Mouse (Mus musculus): Measurements from ENCODE around the gene Pik3r6. TPM values are rescaled to one million over a fixed set of nuclear protein-coding genes. Genes with fewer than 3 reads are reported as not detected.

The Pik3r6 gene
- polyA plus RNA-seq, 1 experiment from 2014 or later, result 1.8 TPM

DNA sequence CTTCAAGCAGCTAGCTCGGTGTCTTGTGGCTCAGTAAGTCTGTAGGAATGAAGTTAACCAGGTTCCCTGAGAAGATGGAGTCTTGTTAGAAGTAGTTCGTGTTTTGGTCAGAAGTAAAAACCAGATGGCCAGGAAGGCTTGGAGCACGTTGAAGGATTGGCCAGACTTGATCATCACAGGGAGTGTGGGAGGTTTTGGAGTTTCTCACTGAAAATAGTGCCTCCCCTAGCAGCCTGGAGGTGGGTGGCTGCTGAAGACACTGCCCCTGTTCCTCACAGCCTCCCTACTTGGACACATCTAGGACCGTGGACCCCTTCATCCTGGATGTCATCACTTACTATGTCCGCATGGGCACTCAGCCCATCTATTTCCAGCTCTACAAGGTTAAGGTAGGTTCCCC is 36.8 kb downstream of the Pik3r6 start:
- Histone ChIP-seq H3K4me1 (replicated peaks; ENCODE audit: control insufficient read depth, insufficient read depth) (no peaks in the 10 kb centered on the region), H3K4me2 (replicated peaks; ENCODE audit: low read depth) (no peak overlapping the region), H3K27ac (replicated peaks) (no peak overlapping the region), H3K36me3 (ENCODE audit: control insufficient read depth, insufficient read depth, low read length) (no peaks in the 10 kb centered on the region), H3K4me3 (ENCODE audit: low read depth, low read length) (no peak overlapping the region), H3K27me3 (ENCODE audit: control insufficient read depth, insufficient read depth, low read length) (no peaks in the 10 kb centered on the region), H3K9me3 (ENCODE audit: control insufficient read depth, low read length) (no peaks in the 10 kb centered on the region), H3K9ac (ENCODE audit: low read length) (no peak overlapping the region)
- ATAC-seq (ENCODE audit: low FRiP score, low TSS enrichment) (no peak), DNase-seq (ENCODE audit: low spot score) (no peak)
- 55% methylated on average over 5 of the region's 5 CpGs for WGBS
- TF ChIP-seq EP300 (optimal IDR thresholded peaks at IDR 0.05), result no peak
- no peak for TF ChIP-seq CTCF (IDR thresholded peaks at IDR 0.05; ENCODE audit: low read depth)

DNA sequence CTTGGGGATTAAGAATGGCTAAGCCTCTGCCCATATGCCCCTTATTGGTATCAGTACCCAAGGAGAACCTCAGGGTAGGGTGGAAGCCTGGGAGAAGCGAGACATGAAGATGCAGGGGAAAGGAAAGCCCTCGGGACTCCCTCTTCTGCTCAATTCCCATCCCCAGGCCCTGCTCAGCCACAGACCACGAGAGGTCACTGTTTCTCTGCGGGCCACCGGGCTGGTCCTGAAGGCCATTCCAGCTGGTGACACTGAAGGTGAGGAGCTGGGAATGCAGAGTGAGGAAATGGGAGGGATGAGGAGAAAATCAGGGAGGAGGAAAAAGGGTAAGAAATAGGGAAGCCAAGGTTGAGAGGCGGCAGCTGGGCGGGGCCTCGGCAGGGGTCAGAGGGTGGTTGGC is 41.7 kb downstream of the Pik3r6 start:
- Histone ChIP-seq H3K36me3 (ENCODE audit: control insufficient read depth, insufficient read depth, low read length) (no peaks in the 10 kb centered on the region), H3K4me3 (ENCODE audit: low read depth, low read length) (no peak overlapping the region), H3K9ac (ENCODE audit: low read length) (no peak overlapping the region), H3K9me3 (ENCODE audit: control insufficient read depth, low read length) (no peaks in the 10 kb centered on the region), H3K4me1 (replicated peaks; ENCODE audit: control insufficient read depth, insufficient read depth) (no peaks in the 10 kb centered on the region), H3K27ac (replicated peaks) (no peak overlapping the region), H3K27me3 (ENCODE audit: control insufficient read depth, insufficient read depth, low read length) (no peaks in the 10 kb centered on the region), H3K4me2 (replicated peaks; ENCODE audit: low read depth) (no peak overlapping the region)
- ATAC-seq (ENCODE audit: low FRiP score, low TSS enrichment) (no peak), DNase-seq (ENCODE audit: low spot score) (peak; percentile 58)
- TF ChIP-seq EP300 (optimal IDR thresholded peaks at IDR 0.05), result no peak
- TF ChIP-seq CTCF (IDR thresholded peaks at IDR 0.05; ENCODE audit: low read depth), result peak; percentile 84
- WGBS, result 20% methylated on average over 8 of the region's 8 CpGs

DNA sequence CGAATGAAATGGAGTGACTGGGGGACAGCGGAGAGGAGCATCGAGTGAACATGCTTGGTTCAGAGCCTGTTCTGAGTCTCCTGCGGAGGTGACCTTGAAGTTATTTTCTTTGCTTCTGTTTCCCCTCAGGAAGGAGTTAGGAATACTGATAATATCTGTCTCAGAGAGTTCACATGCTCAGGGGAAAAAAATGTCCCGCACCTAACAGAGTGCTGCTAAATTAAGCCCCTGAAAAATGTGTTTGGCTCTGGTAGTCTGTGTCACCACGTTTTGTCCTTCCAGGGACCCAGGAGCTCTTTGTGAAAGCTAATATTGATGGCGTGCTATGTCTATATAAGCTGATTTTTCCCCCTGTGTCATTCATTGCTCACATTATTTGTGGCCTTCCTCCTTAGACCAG is 42.4 kb downstream of the Pik3r6 start:
- 45% methylated on average over 7 of the region's 7 CpGs for WGBS
- Histone ChIP-seq H3K4me2 (replicated peaks; ENCODE audit: low read depth) (no peak overlapping the region), H3K4me1 (replicated peaks; ENCODE audit: control insufficient read depth, insufficient read depth) (no peaks in the 10 kb centered on the region), H3K36me3 (ENCODE audit: control insufficient read depth, insufficient read depth, low read length) (no peaks in the 10 kb centered on the region), H3K4me3 (ENCODE audit: low read depth, low read length) (no peak overlapping the region), H3K27me3 (ENCODE audit: control insufficient read depth, insufficient read depth, low read length) (no peaks in the 10 kb centered on the region), H3K9me3 (ENCODE audit: control insufficient read depth, low read length) (no peaks in the 10 kb centered on the region), H3K27ac (replicated peaks) (no peak overlapping the region), H3K9ac (ENCODE audit: low read length) (no peak overlapping the region)
- no peak for DNase-seq (ENCODE audit: low spot score)
- TF ChIP-seq CTCF (IDR thresholded peaks at IDR 0.05; ENCODE audit: low read depth) (no peak), EP300 (optimal IDR thresholded peaks at IDR 0.05) (no peak)
- no peak for ATAC-seq (ENCODE audit: low FRiP score, low TSS enrichment)

DNA sequence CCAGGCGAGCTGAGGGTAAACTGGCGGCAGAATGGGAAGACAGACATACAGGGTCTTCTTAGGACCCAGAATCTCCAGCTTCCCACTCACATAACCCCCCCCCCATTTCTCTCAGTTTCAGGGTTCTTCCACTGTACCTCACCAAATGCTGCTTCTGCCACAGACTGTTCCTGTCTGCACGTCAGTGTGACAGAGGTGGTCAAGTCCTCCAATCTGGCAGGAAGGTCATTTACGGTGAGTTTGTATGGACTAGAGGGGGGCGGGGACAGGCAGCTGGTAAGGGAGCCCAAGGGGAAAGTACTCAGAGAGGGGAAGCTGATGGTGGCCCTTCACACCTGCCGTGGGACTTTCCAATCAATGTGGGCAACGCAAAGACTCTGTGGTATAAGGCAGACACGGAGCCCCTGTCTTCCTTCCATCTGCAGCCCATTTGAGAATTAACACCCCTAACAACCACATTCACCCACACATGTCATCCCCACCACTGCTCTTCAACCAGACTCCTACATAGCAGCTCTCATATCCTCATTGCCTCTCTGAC is 42.9 kb downstream of the Pik3r6 start:
- Histone ChIP-seq H3K4me3 (ENCODE audit: low read depth, low read length) (no peak overlapping the region), H3K27me3 (ENCODE audit: control insufficient read depth, insufficient read depth, low read length) (no peaks in the 10 kb centered on the region), H3K4me2 (replicated peaks; ENCODE audit: low read depth) (no peak overlapping the region), H3K9me3 (ENCODE audit: control insufficient read depth, low read length) (no peaks in the 10 kb centered on the region), H3K9ac (ENCODE audit: low read length) (no peak overlapping the region), H3K36me3 (ENCODE audit: control insufficient read depth, insufficient read depth, low read length) (no peaks in the 10 kb centered on the region), H3K27ac (replicated peaks) (no peak overlapping the region), H3K4me1 (replicated peaks; ENCODE audit: control insufficient read depth, insufficient read depth) (no peaks in the 10 kb centered on the region)
- DNase-seq (ENCODE audit: low spot score) (no peak), ATAC-seq (ENCODE audit: low FRiP score, low TSS enrichment) (no peak)
- 81% methylated on average over 8 of the region's 8 CpGs for WGBS
- TF ChIP-seq EP300 (optimal IDR thresholded peaks at IDR 0.05), result no peak
- TF ChIP-seq CTCF (IDR thresholded peaks at IDR 0.05; ENCODE audit: low read depth), result no peak

DNA sequence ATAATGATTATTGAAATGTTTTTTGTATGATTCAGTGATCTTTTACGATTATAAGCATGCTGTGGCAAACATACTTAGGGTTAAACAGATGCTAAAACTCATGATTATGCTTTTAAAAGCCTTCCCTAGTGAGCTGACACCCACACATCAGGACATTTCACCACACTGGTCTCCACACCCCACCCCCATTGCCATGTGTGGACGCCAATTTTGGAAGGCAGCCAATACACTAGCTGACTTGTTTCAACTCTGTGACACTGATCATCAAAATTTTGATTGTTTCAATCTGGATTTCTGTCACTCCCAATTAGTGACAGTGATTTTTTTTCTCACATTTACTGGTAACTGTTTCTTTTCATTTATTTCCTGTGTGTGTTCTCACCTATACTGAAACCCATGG is 44.7 kb downstream of the Pik3r6 start:
- H3K4me1 ChIP-seq (replicated peaks; ENCODE audit: control insufficient read depth, insufficient read depth), result no peaks in the 10 kb centered on the region
- 41% methylated on average over 2 of the region's 2 CpGs for WGBS
- no peak overlapping the region for H3K4me2 ChIP-seq (replicated peaks; ENCODE audit: low read depth)
- H3K9me3 ChIP-seq (ENCODE audit: control insufficient read depth, low read length), result no peaks in the 10 kb centered on the region
- ATAC-seq (ENCODE audit: low FRiP score, low TSS enrichment) (no peak), DNase-seq (ENCODE audit: low spot score) (no peak)
- no peaks in the 10 kb centered on the region for H3K27me3 ChIP-seq (ENCODE audit: control insufficient read depth, insufficient read depth, low read length)
- no peak for TF ChIP-seq CTCF (IDR thresholded peaks at IDR 0.05; ENCODE audit: low read depth)
- TF ChIP-seq EP300 (optimal IDR thresholded peaks at IDR 0.05), result no peak
- no peak overlapping the region for H3K9ac ChIP-seq (ENCODE audit: low read length)
- no peaks in the 10 kb centered on the region for H3K36me3 ChIP-seq (ENCODE audit: control insufficient read depth, insufficient read depth, low read length)
- H3K27ac ChIP-seq (replicated peaks), result no peak overlapping the region
- H3K4me3 ChIP-seq (ENCODE audit: low read depth, low read length), result no peak overlapping the region

- no peaks in the 10 kb centered on the region for H3K36me3 ChIP-seq (ENCODE audit: control insufficient read depth, insufficient read depth, low read length)
- H3K27ac ChIP-seq (replicated peaks), result no peak overlapping the region
- no peak for DNase-seq (ENCODE audit: low spot score)
- H3K27me3 ChIP-seq (ENCODE audit: control insufficient read depth, insufficient read depth, low read length), result no peaks in the 10 kb centered on the region
- no peak overlapping the region for H3K4me3 ChIP-seq (ENCODE audit: low read depth, low read length)
- H3K4me2 ChIP-seq (replicated peaks; ENCODE audit: low read depth), result no peak overlapping the region
- no peak for ATAC-seq (ENCODE audit: low FRiP score, low TSS enrichment)
- no peaks in the 10 kb centered on the region for H3K9me3 ChIP-seq (ENCODE audit: control insufficient read depth, low read length)
- TF ChIP-seq EP300 (optimal IDR thresholded peaks at IDR 0.05) (no peak), CTCF (IDR thresholded peaks at IDR 0.05; ENCODE audit: low read depth) (peak; percentile 69)
- WGBS, result 52% methylated on average over 3 of the region's 3 CpGs
- H3K9ac ChIP-seq (ENCODE audit: low read length), result no peak overlapping the region
- H3K4me1 ChIP-seq (replicated peaks; ENCODE audit: control insufficient read depth, insufficient read depth), result no peaks in the 10 kb centered on the region
These were observed 46.8 kb downstream of the Pik3r6 start for GRCm38 (mm10) chr11:68549597-68549996.
